8 mouse cellular contexts compared by ENCODE assay signal in the genomic region with DNA sequence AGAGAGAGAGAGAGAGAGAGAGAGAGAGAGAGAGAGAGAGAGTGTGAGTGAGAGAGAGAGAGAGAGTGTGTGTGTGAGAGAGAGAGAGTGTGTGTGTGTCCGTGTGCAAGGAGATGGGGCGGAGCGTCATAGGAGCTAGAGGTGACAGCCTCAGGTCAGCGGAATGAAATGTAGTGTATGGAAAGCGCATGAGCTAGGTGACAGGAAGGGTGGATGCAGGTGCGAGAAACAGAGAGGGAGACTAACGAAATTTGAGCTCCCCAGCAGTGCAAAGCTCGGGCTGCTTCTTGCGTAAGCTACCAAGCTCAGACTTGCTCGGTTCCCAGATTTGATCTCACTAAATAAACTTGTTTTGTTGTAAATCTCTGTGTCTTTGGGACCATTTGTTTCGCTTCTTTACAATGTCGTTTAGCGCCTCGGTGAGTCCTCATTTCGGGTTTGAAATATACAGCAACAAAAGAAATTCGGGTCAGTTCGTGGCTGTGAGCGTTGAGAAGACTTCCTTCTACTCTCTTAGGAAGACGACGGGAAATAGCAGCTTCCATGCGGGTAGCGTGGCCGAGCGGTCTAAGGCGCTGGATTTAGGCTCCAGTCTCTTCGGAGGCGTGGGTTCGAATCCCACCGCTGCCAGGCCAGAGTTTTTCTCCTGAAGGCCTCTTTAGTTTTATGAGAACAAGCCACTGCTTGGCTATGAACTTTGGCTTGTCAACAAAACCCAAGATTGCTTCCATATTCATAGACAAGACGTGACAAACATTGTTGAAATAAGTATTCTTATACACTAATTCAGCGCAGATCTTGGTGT. TPM values are rescaled to one million over a fixed set of nuclear protein-coding genes. Genes with fewer than 3 reads are reported as not detected.
DNase-seq lines count a peak whose midpoint lies in the region; ATAC-seq lines count a peak whose summit lies in the region.

No protein-coding gene starts in this region.

- H3K4me2 ChIP-seq in hindbrain, embryonic 16.5 days (ENCODE audit: low read length) = peak overlapping the region; percentile 92

- H3K27ac ChIP-seq in hindbrain, embryonic 16.5 days (ENCODE audit: low read depth, low read length) = peak overlapping the region; percentile 85

- DNase-seq in WW6 (ENCODE audit: low read depth, low spot score) = peak; percentile 82
- peak; percentile 76 to 90 for DNase-seq in cerebellum, postnatal 4 days (ENCODE audit: low spot score in 2 of 2)
- peak; percentile 90 for DNase-seq in gastrocnemius, adult 18-20 months (ENCODE audit: low spot score)
- DNase-seq in left cerebral cortex, adult 11 months (ENCODE audit: low spot score) = peak; percentile 85
- peak; percentile 92 for DNase-seq in lung, postnatal 36 days
- DNase-seq in retina, embryonic 14.5 days (ENCODE audit: low spot score) = peak; percentile 97
- DNase-seq in thymus, postnatal 36 days = peak; percentile 79 to 80

- peak overlapping the region; percentile 88 for H3K4me3 ChIP-seq in hindbrain, embryonic 16.5 days (ENCODE audit: low read length)

- H3K27me3 ChIP-seq in hindbrain, embryonic 16.5 days (replicated peaks; ENCODE audit: control insufficient read depth, insufficient read depth, low read length) = no peaks in the 10 kb centered on the region

- H3K9ac ChIP-seq in hindbrain, embryonic 16.5 days (ENCODE audit: low read depth, low read length) = peak overlapping the region; percentile 64

- under 1% methylated on average over 31 of the region's 31 CpGs for WGBS in hindbrain, embryonic 16.5 days

- peaks cover 13% of the 10 kb centered on the region for H3K4me1 ChIP-seq in hindbrain, embryonic 16.5 days (ENCODE audit: control insufficient read depth, insufficient read depth, low read depth, low read length)

- ATAC-seq in hindbrain, embryonic 16.5 days = peak; percentile 75

- H3K36me3 ChIP-seq in hindbrain, embryonic 16.5 days (ENCODE audit: control insufficient read depth, insufficient read depth, low read length) = no peaks in the 10 kb centered on the region

- no peaks in the 10 kb centered on the region for H3K9me3 ChIP-seq in hindbrain, embryonic 16.5 days (ENCODE audit: control insufficient read depth, low read length)

RNA-seq across cellular contexts. Expression of a gene that starts 1.5 kb away (rescaled TPM):
- not detected for total RNA-seq in gastrocnemius, adult 18-20 months (2021)
- 0.94 and 1.2 TPM in 2 replicates for polyA plus RNA-seq in hindbrain, embryonic 16.5 days (2015; fragmentation: Nextera tagmentation; extraction: Ambion mirVana)

RNA-seq across cellular contexts. Expression of a gene that starts 1.8 kb away (rescaled TPM):
- total RNA-seq in gastrocnemius, adult 18-20 months (2021) = not detected
- polyA plus RNA-seq in hindbrain, embryonic 16.5 days (2015; fragmentation: Nextera tagmentation; extraction: Ambion mirVana) = 8.1 and 8.5 TPM in 2 replicates

RNA-seq across cellular contexts. Expression of a gene that starts 3.7 kb away (rescaled TPM):
- not detected for total RNA-seq in gastrocnemius, adult 18-20 months (2021)
- 1.4 and 1.8 TPM in 2 replicates for polyA plus RNA-seq in hindbrain, embryonic 16.5 days (2015; fragmentation: Nextera tagmentation; extraction: Ambion mirVana)

RNA-seq across cellular contexts. Expression of a gene that starts 28.9 kb away (rescaled TPM):
- total RNA-seq in gastrocnemius, adult 18-20 months (2021) = 10 to 100 TPM; 41.9 to 72.2 TPM
- polyA plus RNA-seq in hindbrain, embryonic 16.5 days (2015; fragmentation: Nextera tagmentation; extraction: Ambion mirVana) = 11.1 and 11.2 TPM in 2 replicates

RNA-seq across cellular contexts. Expression of a gene that starts 32.9 kb away (rescaled TPM):
- total RNA-seq in gastrocnemius, adult 18-20 months (2021) = not detected
- 0.65 and 0.95 TPM in 2 replicates for polyA plus RNA-seq in hindbrain, embryonic 16.5 days (2015; fragmentation: Nextera tagmentation; extraction: Ambion mirVana)

Comparison
In these comparisons a context has a peak if more than half of its experiments do, and no peak if none do; other contexts are left out.
1. Peak in every context shown above with its lines: DNase-seq, ATAC-seq, H3K4me3 ChIP-seq and H3K27ac ChIP-seq.